Mouse (Mus musculus): Measurements from ENCODE around the gene Ppp1r18.
A peak's percentile ranks its signal among the peaks of the same experiment; 100 is the strongest.

DNA sequence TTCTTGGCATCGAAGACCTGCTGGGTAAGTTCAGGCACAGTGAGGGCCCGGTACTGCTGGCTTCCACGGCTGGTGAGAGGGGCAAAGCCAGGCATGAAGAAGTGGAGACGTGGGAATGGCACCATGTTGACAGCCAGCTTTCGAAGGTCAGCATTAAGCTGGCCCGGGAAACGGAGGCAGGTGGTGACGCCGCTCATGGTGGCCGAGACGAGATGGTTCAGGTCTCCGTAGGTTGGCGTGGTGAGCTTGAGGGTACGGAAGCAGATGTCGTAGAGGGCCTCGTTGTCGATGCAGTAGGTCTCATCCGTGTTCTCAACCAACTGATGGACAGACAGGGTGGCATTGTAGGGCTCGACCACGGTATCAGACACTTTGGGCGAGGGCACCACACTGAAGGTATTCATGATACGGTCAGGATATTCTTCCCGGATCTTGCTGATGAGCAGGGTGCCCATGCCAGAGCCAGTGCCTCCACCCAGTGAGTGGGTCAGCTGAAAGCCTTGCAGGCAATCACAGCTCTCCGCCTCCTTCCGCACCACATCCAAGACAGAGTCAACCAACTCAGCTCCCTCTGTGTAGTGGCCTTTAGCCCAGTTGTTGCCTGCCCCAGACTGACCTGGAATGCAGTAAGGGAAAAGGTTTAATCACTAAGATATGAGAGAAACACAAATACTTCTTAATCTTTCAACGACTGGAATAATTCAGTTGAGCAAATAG is 29.8 kb upstream of the Ppp1r18 start:
- no peak for TF ChIP-seq CTCF (IDR thresholded peaks at IDR 0.05; ENCODE audit: insufficient read depth, low read length)
- peak; percentile 18; the same call in 1 of the 2 replicates for TF ChIP-seq POLR2A (IDR thresholded peaks at IDR 0.05; ENCODE audit: borderline replicate concordance, extremely low read depth, low read depth, low read length)

Measured in lung, adult 2 months (tissue).